Mouse (Mus musculus): ENCODE data around the gene Tbx10.
"Not testable (repeated sequence)": the region's sequence is repeated elsewhere in the genome, so short reads cannot be mapped to it uniquely, and the experiment has no call there.

The Tbx10 gene

GRCm38 (mm10) chr19:4042124-4042523 is 49.6 kb downstream of the Tbx10 start:
- no peak for DNase-seq (ENCODE audit: low read depth, low spot score)

GRCm38 (mm10) chr19:4044109-4044508 is 51.6 kb downstream of the Tbx10 start:
- DNase-seq (ENCODE audit: low read depth, low spot score), result not testable (repeated sequence)

GRCm38 (mm10) chr19:4045966-4046865 is 53.7 kb downstream of the Tbx10 start, which contains the start of gene Gstp2:
Gene Gstp2 (minus strand): TSS chr19:4046023.
- DNase-seq (ENCODE audit: low read depth, low spot score), result peak; percentile 47

GRCm38 (mm10) chr19:4046866-4047254 is 54.3 kb downstream of the Tbx10 start:
- no peak for DNase-seq (ENCODE audit: low read depth, low spot score)

GRCm38 (mm10) chr19:4047859-4048258 is 55.3 kb downstream of the Tbx10 start:
- peak; percentile 85 for DNase-seq (ENCODE audit: low read depth, low spot score)

- not testable (repeated sequence) for DNase-seq (ENCODE audit: low read depth, low spot score)
Observed at GRCm38 (mm10) chr19:4049069-4049468, 56.5 kb downstream of the Tbx10 start.

Data from forelimb bud, embryonic 11.5 days (tissue).